Mouse (Mus musculus): Measurements from ENCODE around the gene Apoc2. TPM values are rescaled to one million over a fixed set of nuclear protein-coding genes. Genes with fewer than 3 reads are reported as not detected.

Gene Apoc2
- polyA plus RNA-seq, 1 experiment: not detected

- peak within 1 kb of the TSS; percentile 89 for H3K27ac ChIP-seq (ENCODE audit: insufficient read depth, low read depth, low read length)
- under 1% methylated on average over 59 of the region's 59 CpGs for WGBS
- peaks cover 11% of the 10 kb centered on the region for H3K4me1 ChIP-seq (ENCODE audit: control insufficient read depth, insufficient read depth, low read length)
- H3K4me3 ChIP-seq (ENCODE audit: insufficient read depth, low read depth, low read length): peak within 1 kb of the TSS; percentile 67
- no peak for TF ChIP-seq CTCF (IDR thresholded peaks at IDR 0.05; ENCODE audit: insufficient read depth, low read depth, low read length)
- peak; percentile 47; the same call in 1 of the 2 replicates for TF ChIP-seq POLR2A (IDR thresholded peaks at IDR 0.05; ENCODE audit: insufficient read depth, low read depth, low read length)
Measured at GRCm38 (mm10) chr7:19715239-19716054, 37.7 kb upstream of the Apoc2 start, which contains the start of gene Tomm40. Gene Tomm40 (minus strand): TSS chr7:19715438.

GRCm38 (mm10) chr7:19714836-19715235 lies 37.1 kb upstream of the Apoc2 start:
- TF ChIP-seq POLR2A (IDR thresholded peaks at IDR 0.05; ENCODE audit: insufficient read depth, low read depth, low read length) (no peak), CTCF (IDR thresholded peaks at IDR 0.05; ENCODE audit: insufficient read depth, low read depth, low read length) (no peak)
- H3K4me3 ChIP-seq (ENCODE audit: insufficient read depth, low read depth, low read length): peak overlapping the region; percentile 67
- H3K4me1 ChIP-seq (ENCODE audit: control insufficient read depth, insufficient read depth, low read length): peaks cover 11% of the 10 kb centered on the region
- WGBS: under 1% methylated on average over 39 of the region's 39 CpGs
- peak overlapping the region; percentile 26 for H3K27ac ChIP-seq (ENCODE audit: insufficient read depth, low read depth, low read length)

- TF ChIP-seq CTCF (IDR thresholded peaks at IDR 0.05; ENCODE audit: insufficient read depth, low read depth, low read length) (no peak), POLR2A (IDR thresholded peaks at IDR 0.05; ENCODE audit: insufficient read depth, low read depth, low read length) (no peak)
- Histone ChIP-seq H3K4me1 (ENCODE audit: control insufficient read depth, insufficient read depth, low read length) (peaks cover 11% of the 10 kb centered on the region), H3K27ac (ENCODE audit: insufficient read depth, low read depth, low read length) (no peak overlapping the region), H3K4me3 (ENCODE audit: insufficient read depth, low read depth, low read length) (no peak overlapping the region)
- 87% methylated on average over 9 of the region's 9 CpGs for WGBS
Measured at GRCm38 (mm10) chr7:19713598-19713997, 35.9 kb upstream of the Apoc2 start.

- WGBS: 42% methylated on average over 4 of the region's 4 CpGs
- H3K4me1 ChIP-seq (ENCODE audit: control insufficient read depth, insufficient read depth, low read length): peaks cover 11% of the 10 kb centered on the region
- H3K4me3 ChIP-seq (ENCODE audit: insufficient read depth, low read depth, low read length): no peak overlapping the region
- TF ChIP-seq CTCF (IDR thresholded peaks at IDR 0.05; ENCODE audit: insufficient read depth, low read depth, low read length) (no peak), POLR2A (IDR thresholded peaks at IDR 0.05; ENCODE audit: insufficient read depth, low read depth, low read length) (no peak)
- H3K27ac ChIP-seq (ENCODE audit: insufficient read depth, low read depth, low read length): no peak overlapping the region
Measured at GRCm38 (mm10) chr7:19713196-19713595, 35.5 kb upstream of the Apoc2 start.

- Histone ChIP-seq H3K27ac (ENCODE audit: insufficient read depth, low read depth, low read length) (no peak overlapping the region), H3K4me3 (ENCODE audit: insufficient read depth, low read depth, low read length) (no peak overlapping the region), H3K4me1 (ENCODE audit: control insufficient read depth, insufficient read depth, low read length) (peaks cover 11% of the 10 kb centered on the region)
- 45% methylated on average over 4 of the region's 4 CpGs for WGBS
- TF ChIP-seq CTCF (IDR thresholded peaks at IDR 0.05; ENCODE audit: insufficient read depth, low read depth, low read length) (no peak), POLR2A (IDR thresholded peaks at IDR 0.05; ENCODE audit: insufficient read depth, low read depth, low read length) (no peak)
Measured at GRCm38 (mm10) chr7:19712414-19712813, 34.7 kb upstream of the Apoc2 start.

GRCm38 (mm10) chr7:19710650-19711049 lies 32.9 kb upstream of the Apoc2 start:
- Histone ChIP-seq H3K27ac (ENCODE audit: insufficient read depth, low read depth, low read length) (no peak overlapping the region), H3K4me3 (ENCODE audit: insufficient read depth, low read depth, low read length) (no peak overlapping the region), H3K4me1 (ENCODE audit: control insufficient read depth, insufficient read depth, low read length) (peaks cover 7% of the 10 kb centered on the region)
- TF ChIP-seq CTCF (IDR thresholded peaks at IDR 0.05; ENCODE audit: insufficient read depth, low read depth, low read length) (no peak), POLR2A (IDR thresholded peaks at IDR 0.05; ENCODE audit: insufficient read depth, low read depth, low read length) (no peak)
- 88% methylated on average over 10 of the region's 10 CpGs for WGBS

- 93% methylated on average over 7 of the region's 7 CpGs for WGBS
- no peak overlapping the region for H3K27ac ChIP-seq (ENCODE audit: insufficient read depth, low read depth, low read length)
- H3K4me3 ChIP-seq (ENCODE audit: insufficient read depth, low read depth, low read length): no peak overlapping the region
- peaks cover 3% of the 10 kb centered on the region; the same call in 1 of the 2 replicates for H3K4me1 ChIP-seq (ENCODE audit: control insufficient read depth, insufficient read depth, low read length)
- no peak for TF ChIP-seq POLR2A (IDR thresholded peaks at IDR 0.05; ENCODE audit: insufficient read depth, low read depth, low read length)
- TF ChIP-seq CTCF (IDR thresholded peaks at IDR 0.05; ENCODE audit: insufficient read depth, low read depth, low read length): no peak
Measured at GRCm38 (mm10) chr7:19705271-19705670, 27.5 kb upstream of the Apoc2 start.

- Histone ChIP-seq H3K4me1 (ENCODE audit: control insufficient read depth, insufficient read depth, low read length) (peaks cover 4% of the 10 kb centered on the region), H3K4me3 (ENCODE audit: insufficient read depth, low read depth, low read length) (no peak overlapping the region), H3K27ac (ENCODE audit: insufficient read depth, low read depth, low read length) (no peak overlapping the region)
- TF ChIP-seq POLR2A (IDR thresholded peaks at IDR 0.05; ENCODE audit: insufficient read depth, low read depth, low read length) (no peak), CTCF (IDR thresholded peaks at IDR 0.05; ENCODE audit: insufficient read depth, low read depth, low read length) (no peak)
- 90% methylated on average over 4 of the region's 4 CpGs for WGBS
Measured at GRCm38 (mm10) chr7:19704475-19704874, 26.7 kb upstream of the Apoc2 start.

GRCm38 (mm10) chr7:19702859-19703555 lies 25.3 kb upstream of the Apoc2 start:
- Histone ChIP-seq H3K4me1 (ENCODE audit: control insufficient read depth, insufficient read depth, low read length) (peaks cover 16% of the 10 kb centered on the region), H3K27ac (ENCODE audit: insufficient read depth, low read depth, low read length) (no peak overlapping the region), H3K4me3 (ENCODE audit: insufficient read depth, low read depth, low read length) (no peak overlapping the region)
- TF ChIP-seq CTCF (IDR thresholded peaks at IDR 0.05; ENCODE audit: insufficient read depth, low read depth, low read length) (no peak), POLR2A (IDR thresholded peaks at IDR 0.05; ENCODE audit: insufficient read depth, low read depth, low read length) (no peak)
- WGBS: 94% methylated on average over 16 of the region's 16 CpGs
